13 mouse cellular contexts compared by ENCODE assay signal in genomic region chr13:60633945-60634344, GRCm38 (mm10). TPM values are rescaled to one million over a fixed set of nuclear protein-coding genes. Genes with fewer than 3 reads are reported as not detected.
A peak's percentile ranks its signal among the peaks of the same experiment; 100 is the strongest.
DNase-seq lines count a peak whose midpoint lies in the region; ATAC-seq and TF ChIP-seq lines count a peak whose summit lies in the region.
"Had no signal": no experiment of that assay in that cellular context is flagged by ENCODE, and none has a peak within 500 bp of the region (broad histone marks: within the 10 kb centered on the region; RNA-seq: fewer than 3 reads in every experiment).

No protein-coding gene starts in this region.

- POLR2A ChIA-PET in Patski (lab: Charles Lee), result no interaction called here

- DNase-seq in heart, adult 11 months, result peak; percentile 87
- no peak for DNase-seq in heart, postnatal 36 days
- no peak for DNase-seq in Patski (ENCODE audit: low read depth, low spot score)
- no peak for DNase-seq in lung, postnatal 25 days (ENCODE audit: low spot score)
- no peak for DNase-seq in right cerebral cortex, postnatal 4 days
- DNase-seq in thymus, adult 18-20 months, result no peak
- DNase-seq: adrenal gland, postnatal 14 days; cerebellum, adult 9-10 months; left cerebral cortex, postnatal 4 days had no signal

- H3K4me1 ChIP-seq in forebrain, embryonic 16.5 days (replicated peaks; ENCODE audit: control insufficient read depth, insufficient read depth, low read length), result peaks cover 7% of the 10 kb centered on the region
- H3K4me1 ChIP-seq in limb, embryonic 12.5 days (replicated peaks), result peaks cover 14% of the 10 kb centered on the region

- no peaks in the 10 kb centered on the region for H3K36me3 ChIP-seq in forebrain, embryonic 16.5 days (ENCODE audit: control insufficient read depth, insufficient read depth)
- H3K36me3 ChIP-seq in limb, embryonic 12.5 days, result no peaks in the 10 kb centered on the region
- H3K36me3 ChIP-seq: embryonic facial prominence, embryonic 12.5 days; lung, embryonic 15.5 days had no signal

- no peak overlapping the region for H3K4me2 ChIP-seq in forebrain, embryonic 16.5 days (ENCODE audit: low read length)
- H3K4me2 ChIP-seq in limb, embryonic 12.5 days, result peak overlapping the region; percentile 4; the same call in 1 of the 2 replicates
- H3K4me2 ChIP-seq: embryonic facial prominence, embryonic 12.5 days; lung, embryonic 15.5 days had no signal

- H3K9ac ChIP-seq in forebrain, embryonic 16.5 days (replicated peaks; ENCODE audit: low read depth, low read length), result no peak overlapping the region
- H3K9ac ChIP-seq in limb, embryonic 12.5 days (replicated peaks), result no peak overlapping the region
- H3K9ac ChIP-seq: embryonic facial prominence, embryonic 12.5 days; lung, embryonic 15.5 days had no signal

- intact Hi-C loops in heart, postnatal 36 days (cut with DNase I), result loop anchor here (2.0 kb wide), 1 partner anchor 21 kb away; no protein-coding TSS in a partner anchor

- WGBS in forebrain, embryonic 16.5 days, result 41% methylated on average over 6 of the region's 6 CpGs
- WGBS in limb, embryonic 12.5 days, result 27% methylated on average over 6 of the region's 6 CpGs

- H3K4me3 ChIP-seq in forebrain, embryonic 16.5 days (replicated peaks; ENCODE audit: low read length), result no peak overlapping the region
- no peak overlapping the region for H3K4me3 ChIP-seq in limb, embryonic 12.5 days (replicated peaks)
- H3K4me3 ChIP-seq: embryonic facial prominence, embryonic 12.5 days; lung, embryonic 15.5 days had no signal

- CTCF ChIA-PET in Patski (lab: Charles Lee), result no interaction called here

- H3K9me3 ChIP-seq in forebrain, embryonic 16.5 days (ENCODE audit: control insufficient read depth, low read length), result no peaks in the 10 kb centered on the region
- H3K9me3 ChIP-seq in limb, embryonic 12.5 days, result no peaks in the 10 kb centered on the region
- H3K9me3 ChIP-seq: embryonic facial prominence, embryonic 12.5 days; lung, embryonic 15.5 days had no signal

- ATAC-seq in Patski, result peak; percentile 63
- ATAC-seq in forebrain, embryonic 16.5 days, result peak; percentile 37; the same call in 1 of the 2 replicates
- no peak for ATAC-seq in limb, embryonic 12.5 days (ENCODE audit: insufficient number of reproducible peaks, insufficient read depth, low FRiP score, low TSS enrichment, low read depth)

- no peak for TF ChIP-seq CTCF in Patski (IDR thresholded peaks at IDR 0.05)

- H3K27me3 ChIP-seq in Patski, result no peaks in the 10 kb centered on the region
- no peaks in the 10 kb centered on the region for H3K27me3 ChIP-seq in forebrain, embryonic 16.5 days (replicated peaks; ENCODE audit: control insufficient read depth, insufficient read depth, low read length)
- no peaks in the 10 kb centered on the region for H3K27me3 ChIP-seq in limb, embryonic 12.5 days
- H3K27me3 ChIP-seq: embryonic facial prominence, embryonic 12.5 days; lung, embryonic 15.5 days had no signal

- no peak overlapping the region for H3K27ac ChIP-seq in forebrain, embryonic 16.5 days (ENCODE audit: low read length)
- peak overlapping the region; percentile 14; the same call in 1 of the 2 replicates for H3K27ac ChIP-seq in limb, embryonic 12.5 days
- H3K27ac ChIP-seq: embryonic facial prominence, embryonic 12.5 days; lung, embryonic 15.5 days had no signal

- in situ Hi-C loops in Patski (cut with MboI; ENCODE audit: low pct_unique_long_range_greater_than_20kb), result no loop called here

RNA-seq across cellular contexts. Expression of gene Dapk1, which starts 32.2 kb away (rescaled TPM):
- 10 to 100 TPM; 22.2 to 35.8 TPM for total RNA-seq in heart, postnatal 36 days (2021)
- polyA plus RNA-seq in Patski (2021), result 38.8 TPM
- polyA plus RNA-seq in forebrain, embryonic 16.5 days (2015; fragmentation: Nextera tagmentation; extraction: Ambion mirVana), result 59.8 and 61.4 TPM in 2 replicates
- polyA plus RNA-seq in limb, embryonic 12.5 days (2016; fragmentation: Nextera tagmentation; extraction: Ambion mirVana), result 21.4 and 22.0 TPM in 2 replicates
